Mouse (Mus musculus) ES-Bruce4 (cell line): ENCODE data around the gene Frmd8. TPM values are rescaled to one million over a fixed set of nuclear protein-coding genes. Genes with fewer than 3 reads are reported as not detected.
"Not testable (repeated sequence)": the region's sequence is repeated elsewhere in the genome, so short reads cannot be mapped to it uniquely, and the experiment has no call there.

Experiments
- H3K27ac ChIP-seq: 2 replicates; pipeline ENCODE4 v1.5.1; 2012; ENCODE audit warnings: low read length, inconsistent platforms; ENCODE audit not compliant: insufficient read depth
- H3K27me3 ChIP-seq: 2 replicates; pipeline ENCODE4 v1.6.1; 2012; ENCODE audit warnings: mild to moderate bottlenecking, low read length, inconsistent platforms; ENCODE audit not compliant: control insufficient read depth, poor library complexity, insufficient read depth, severe bottlenecking
- H3K36me3 ChIP-seq: 2 replicates; pipeline ENCODE4 v1.6.1; 2012; ENCODE audit warnings: inconsistent platforms, mild to moderate bottlenecking, low read length, moderate library complexity; ENCODE audit not compliant: control insufficient read depth, poor library complexity, insufficient read depth, severe bottlenecking
- H3K4me1 ChIP-seq: one replicate; pipeline ENCODE4 v1.8.1; 2011; ENCODE audit warnings: low read length; ENCODE audit not compliant: control insufficient read depth, insufficient read depth
- H3K4me3 ChIP-seq: 2 replicates; pipeline ENCODE4 v1.5.1; 2011; ENCODE audit warnings: low read depth, mild to moderate bottlenecking, low read length
- H3K9ac ChIP-seq: 2 replicates; pipeline ENCODE4 v1.6.1; 2012; ENCODE audit warnings: low read depth, mild to moderate bottlenecking, inconsistent platforms; ENCODE audit not compliant: poor library complexity, severe bottlenecking
- H3K9me3 ChIP-seq: replicated peaks from 2 replicates; pipeline ENCODE4 v1.6.1; 2012; ENCODE audit warnings: mild to moderate bottlenecking, low read length, inconsistent platforms; ENCODE audit not compliant: control insufficient read depth, poor library complexity, insufficient read depth, severe bottlenecking
- CTCF ChIP-seq: IDR thresholded peaks from one replicate; pipeline ENCODE4 v1.8.1; 2011; ENCODE audit warnings: low read depth, low read length
- EP300 ChIP-seq: IDR thresholded peaks from 2 replicates; pipeline ENCODE4 v1.6.1; 2011; ENCODE audit warnings: low read depth, low read length; ENCODE audit not compliant: insufficient read depth
- POLR2A ChIP-seq: IDR thresholded peaks from one replicate; pipeline ENCODE4 v1.8.1; 2011; ENCODE audit warnings: low read length; ENCODE audit not compliant: insufficient read depth
- polyA plus RNA-seq: library from polyadenylated mRNA; stranded (reverse); fragments of >200 nt; gene quantifications from 2 replicates; pipeline ENCODE4 v1.2.4, GENCODE M21; 2011; ENCODE audit warnings: low read depth; ENCODE audit not compliant: missing spikeins, insufficient read depth, insufficient read length

The Frmd8 gene
- polyA plus RNA-seq, 1 experiment, result 26.3 TPM

- H3K27me3 ChIP-seq, result no peaks in the 10 kb centered on the region
- H3K4me3 ChIP-seq, result no peak overlapping the region
- H3K27ac ChIP-seq, result no peak overlapping the region
- no peaks in the 10 kb centered on the region for H3K4me1 ChIP-seq
- H3K36me3 ChIP-seq, result no peaks in the 10 kb centered on the region
- TF ChIP-seq EP300 (no peak), POLR2A (no peak), CTCF (no peak)
- no peaks in the 10 kb centered on the region for H3K9me3 ChIP-seq
- no peak overlapping the region for H3K9ac ChIP-seq
Measured at GRCm38 (mm10) chr19:5889211-5889610, 14.1 kb upstream of the Frmd8 start.

GRCm38 (mm10) chr19:5887234-5887815 lies 12.3 kb upstream of the Frmd8 start:
- Histone ChIP-seq H3K4me3 (no peak overlapping the region), H3K27me3 (no peaks in the 10 kb centered on the region), H3K9me3 (no peaks in the 10 kb centered on the region), H3K9ac (no peak overlapping the region), H3K27ac (no peak overlapping the region), H3K36me3 (no peaks in the 10 kb centered on the region), H3K4me1 (no peaks in the 10 kb centered on the region)
- no peak for TF ChIP-seq POLR2A
- no peak for TF ChIP-seq CTCF

GRCm38 (mm10) chr19:5885838-5886237 lies 10.8 kb upstream of the Frmd8 start:
- H3K27ac ChIP-seq, result no peak overlapping the region
- no peaks in the 10 kb centered on the region for H3K27me3 ChIP-seq
- H3K4me3 ChIP-seq, result no peak overlapping the region
- TF ChIP-seq EP300 (no peak), POLR2A (no peak), CTCF (no peak)
- no peaks in the 10 kb centered on the region for H3K36me3 ChIP-seq
- H3K9ac ChIP-seq, result no peak overlapping the region
- H3K4me1 ChIP-seq, result no peaks in the 10 kb centered on the region
- H3K9me3 ChIP-seq, result no peaks in the 10 kb centered on the region

GRCm38 (mm10) chr19:5883935-5884334 lies 8.9 kb upstream of the Frmd8 start:
- H3K36me3 ChIP-seq, result no peaks in the 10 kb centered on the region
- H3K4me3 ChIP-seq, result no peak overlapping the region
- no peaks in the 10 kb centered on the region for H3K9me3 ChIP-seq
- H3K27ac ChIP-seq, result no peak overlapping the region
- no peaks in the 10 kb centered on the region for H3K27me3 ChIP-seq
- no peaks in the 10 kb centered on the region for H3K4me1 ChIP-seq
- no peak for TF ChIP-seq CTCF
- no peak for TF ChIP-seq EP300
- no peak for TF ChIP-seq POLR2A
- no peak overlapping the region for H3K9ac ChIP-seq

GRCm38 (mm10) chr19:5882079-5882478 lies 7.0 kb upstream of the Frmd8 start:
- not testable (repeated sequence) for H3K27ac ChIP-seq

GRCm38 (mm10) chr19:5881155-5881554 lies 6.1 kb upstream of the Frmd8 start:
- no peaks in the 10 kb centered on the region for H3K4me1 ChIP-seq
- no peaks in the 10 kb centered on the region for H3K27me3 ChIP-seq
- no peaks in the 10 kb centered on the region for H3K36me3 ChIP-seq
- H3K27ac ChIP-seq, result no peak overlapping the region
- no peak overlapping the region for H3K9ac ChIP-seq
- TF ChIP-seq POLR2A (no peak), EP300 (no peak), CTCF (no peak)
- no peaks in the 10 kb centered on the region for H3K9me3 ChIP-seq
- no peak overlapping the region for H3K4me3 ChIP-seq

More at GRCm38 (mm10) chr19:5882079-5882478, 7.0 kb upstream of the Frmd8 start:
- not testable (repeated sequence) for H3K4me1 ChIP-seq, H3K4me3 ChIP-seq, H3K9ac ChIP-seq, H3K36me3 ChIP-seq, H3K9me3 ChIP-seq, H3K27me3 ChIP-seq

GRCm38 (mm10) chr19:5879735-5880134 lies 4.7 kb upstream of the Frmd8 start:
- TF ChIP-seq EP300, result no peak
- TF ChIP-seq CTCF, result no peak
- no peak for TF ChIP-seq POLR2A
- Histone ChIP-seq H3K9ac (no peak overlapping the region), H3K9me3 (no peaks in the 10 kb centered on the region), H3K4me3 (no peak overlapping the region), H3K27ac (no peak overlapping the region), H3K27me3 (no peaks in the 10 kb centered on the region), H3K36me3 (no peaks in the 10 kb centered on the region), H3K4me1 (no peaks in the 10 kb centered on the region)
